Mouse (Mus musculus) ES-Bruce4 (cell line): ENCODE results near the gene Ubxn11.

Experiments
- CTCF ChIP-seq: IDR thresholded peaks from one replicate; pipeline ENCODE4 v1.8.1; 2011; ENCODE audit warnings: low read depth, low read length
- EP300 ChIP-seq: IDR thresholded peaks from 2 replicates; pipeline ENCODE4 v1.6.1; 2011; ENCODE audit warnings: low read depth, low read length; ENCODE audit not compliant: insufficient read depth
- POLR2A ChIP-seq: IDR thresholded peaks from one replicate; pipeline ENCODE4 v1.8.1; 2011; ENCODE audit warnings: low read length; ENCODE audit not compliant: insufficient read depth

DNA sequence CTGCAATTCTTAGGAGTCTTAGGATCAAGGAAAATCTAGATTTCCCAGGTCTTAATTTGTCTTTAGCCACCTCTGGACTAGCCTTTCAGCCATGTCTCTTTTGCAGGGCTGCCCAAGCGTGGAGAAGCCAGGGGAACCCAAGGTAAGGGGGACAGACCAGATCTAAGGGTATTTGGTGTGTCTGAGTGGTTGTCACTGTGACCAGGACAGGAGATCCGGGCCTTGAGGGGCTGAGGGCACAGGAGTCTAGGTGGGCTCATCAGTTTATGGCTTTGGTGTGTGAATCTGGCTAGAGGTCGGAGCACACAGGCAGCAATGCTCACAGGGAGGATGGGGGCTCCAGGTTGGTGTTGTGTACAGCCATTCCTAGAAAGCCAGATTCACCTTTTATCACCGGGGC lies 21.7 kb upstream of the Ubxn11 start:
- TF ChIP-seq CTCF (no peak), EP300 (no peak), POLR2A (no peak)
